Mouse (Mus musculus) left cerebral cortex, adult 8-10 months (tissue): ENCODE measurements around the gene Kif28. TPM values are rescaled to one million over a fixed set of nuclear protein-coding genes. Genes with fewer than 3 reads are reported as not detected.
"Not testable (repeated sequence)": the region's sequence is repeated elsewhere in the genome, so short reads cannot be mapped to it uniquely, and the experiment has no call there.

Source experiments
- DNase-seq, 2 experiments: peaks; one replicate each; pipeline ENCODE4 v3.0.0; 2022; ENCODE audit warnings: low spot score in 2 of 2
- total RNA-seq, 4 experiments: library from RNA; stranded (reverse); gene quantifications; 2 replicates each; pipeline ENCODE4 v1.2.4; 2022

The Kif28 gene
- total RNA-seq, 4 experiments from 2014 or later: 0.22 to 0.27 TPM; not detected in 2

GRCm38 (mm10) chr1:179705154-179705553 lies 39.9 kb downstream of the Kif28 start:
- DNase-seq: peak; percentile 18 to 37

- no peak for DNase-seq
These were observed 40.9 kb downstream of the Kif28 start for GRCm38 (mm10) chr1:179704150-179704549.

DNA sequence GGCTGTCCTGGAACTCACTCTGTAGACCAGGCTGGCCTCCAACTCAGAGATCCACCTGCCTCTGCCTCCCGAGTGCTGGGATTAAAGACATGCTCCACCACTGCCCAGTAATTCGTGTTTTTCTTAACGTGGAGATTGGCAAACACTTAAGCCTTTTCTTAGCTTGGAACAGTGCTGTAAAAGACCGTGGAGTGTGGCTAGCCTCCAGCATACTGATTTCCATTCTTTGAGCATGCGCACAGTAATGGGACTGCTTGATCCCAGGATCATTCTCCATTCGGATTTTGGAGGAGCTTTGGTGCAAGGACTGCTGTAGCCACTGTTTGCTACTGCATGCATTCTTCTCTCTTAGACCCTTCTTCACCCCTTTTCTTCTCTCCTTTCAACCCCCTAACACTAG lies 55.6 kb downstream of the Kif28 start:
- no peak for DNase-seq

GRCm38 (mm10) chr1:179688914-179689313 lies 56.2 kb downstream of the Kif28 start:
- no peak for DNase-seq

- DNase-seq: no peak
These were observed 56.7 kb downstream of the Kif28 start for GRCm38 (mm10) chr1:179688415-179688814.

- DNase-seq: no peak
These were observed 57.1 kb downstream of the Kif28 start for GRCm38 (mm10) chr1:179687966-179688365.

- DNase-seq: no peak
These were observed 57.8 kb downstream of the Kif28 start for GRCm38 (mm10) chr1:179687305-179687704.

- no peak for DNase-seq
These were observed 58.3 kb downstream of the Kif28 start for GRCm38 (mm10) chr1:179686781-179687180.

DNA sequence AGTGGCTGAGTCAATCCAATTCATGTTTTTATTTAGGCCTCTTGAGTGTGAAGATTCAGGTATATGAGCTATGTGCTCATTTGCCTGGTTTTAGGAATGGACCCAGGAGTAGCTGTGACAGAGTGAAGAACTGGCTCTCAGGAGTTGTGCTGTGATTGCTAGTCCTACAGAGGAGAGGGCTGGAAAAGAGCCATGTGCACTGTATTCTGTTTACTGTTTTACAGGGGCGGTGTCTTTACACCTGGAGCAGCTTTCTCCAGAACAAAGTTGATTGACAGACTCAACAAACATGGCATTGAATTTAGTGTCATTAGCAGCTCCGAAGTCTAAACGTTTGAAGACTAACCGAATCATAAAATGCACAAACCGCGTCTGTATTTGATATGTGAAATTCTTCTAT lies 58.7 kb downstream of the Kif28 start:
- DNase-seq: no peak

DNA sequence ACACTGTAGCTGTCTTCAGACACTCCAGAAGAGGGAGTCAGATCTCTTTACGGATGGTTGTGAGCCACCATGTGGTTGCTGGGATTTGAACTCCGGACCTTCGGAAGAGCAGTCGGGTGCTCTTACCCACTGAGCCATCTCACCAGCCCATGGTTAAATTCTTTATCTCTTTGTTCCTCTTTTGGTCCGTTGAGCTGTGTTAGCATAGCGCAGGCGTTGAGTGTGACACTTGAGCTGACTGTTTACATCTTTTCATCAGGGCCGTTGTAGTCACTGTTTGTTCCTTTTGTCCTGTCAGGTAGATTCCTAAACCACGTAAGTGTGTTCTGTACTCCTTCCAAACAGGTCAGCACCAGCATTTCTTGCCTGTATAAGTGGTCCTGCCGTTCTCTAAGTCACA lies 62.3 kb downstream of the Kif28 start:
- DNase-seq: not testable (repeated sequence)

GRCm38 (mm10) chr1:179679326-179679725 lies 65.7 kb downstream of the Kif28 start:
- no peak for DNase-seq

DNA sequence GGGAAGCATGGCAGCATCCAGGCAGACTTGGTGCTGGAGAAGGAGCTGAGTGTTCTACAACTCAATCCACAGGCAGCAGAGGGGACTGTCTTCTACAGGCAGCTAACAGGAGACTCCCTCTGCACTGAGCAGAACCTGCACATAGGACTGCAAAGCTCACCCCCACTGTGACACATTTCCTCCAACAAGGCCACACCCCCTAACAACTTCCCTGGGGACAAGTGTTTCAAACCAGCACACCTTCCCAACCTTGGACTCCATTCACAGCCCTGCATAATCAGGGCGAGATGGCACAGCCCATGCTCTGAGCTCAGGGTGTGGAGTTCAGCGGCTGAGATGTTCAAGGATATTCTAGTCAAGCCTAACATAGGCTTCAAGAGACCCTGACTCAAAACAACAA lies 68.0 kb downstream of the Kif28 start:
- DNase-seq: no peak

- DNase-seq: no peak
These were observed 70.7 kb downstream of the Kif28 start for GRCm38 (mm10) chr1:179674355-179674754.

DNA sequence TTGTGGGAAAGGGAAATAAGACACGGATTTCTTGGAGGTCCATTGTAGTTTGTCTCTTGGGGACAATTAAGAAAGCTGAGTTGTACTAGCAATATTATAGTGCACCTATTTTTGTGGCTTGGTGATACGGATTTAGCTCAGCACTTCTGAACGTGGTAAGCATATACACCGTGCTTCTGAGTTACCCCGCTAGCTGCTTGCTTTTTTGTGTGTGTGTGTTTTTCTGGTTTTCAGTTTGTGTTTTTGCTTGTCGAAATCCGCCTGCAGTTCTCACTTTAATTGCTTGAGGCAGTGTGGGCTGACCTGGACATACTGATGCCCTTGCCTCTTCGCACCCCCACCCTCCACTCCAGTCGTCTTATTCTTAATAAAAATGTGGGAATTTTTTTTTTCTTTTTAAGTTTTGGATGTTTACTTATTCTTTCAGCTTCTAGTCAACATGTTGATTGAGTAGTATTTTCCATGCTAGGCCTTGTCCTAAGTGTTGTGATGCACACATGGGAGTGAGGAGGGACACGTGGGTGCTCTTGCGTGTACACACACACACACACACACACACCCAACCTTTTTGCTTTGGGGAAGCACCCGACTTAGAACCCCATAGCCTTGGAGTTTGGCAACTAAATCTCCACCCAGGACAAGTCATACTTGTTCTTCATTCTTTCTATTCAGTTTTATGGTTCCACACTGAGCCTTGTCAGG lies 76.1 kb downstream of the Kif28 start:
- no peak for DNase-seq

DNA sequence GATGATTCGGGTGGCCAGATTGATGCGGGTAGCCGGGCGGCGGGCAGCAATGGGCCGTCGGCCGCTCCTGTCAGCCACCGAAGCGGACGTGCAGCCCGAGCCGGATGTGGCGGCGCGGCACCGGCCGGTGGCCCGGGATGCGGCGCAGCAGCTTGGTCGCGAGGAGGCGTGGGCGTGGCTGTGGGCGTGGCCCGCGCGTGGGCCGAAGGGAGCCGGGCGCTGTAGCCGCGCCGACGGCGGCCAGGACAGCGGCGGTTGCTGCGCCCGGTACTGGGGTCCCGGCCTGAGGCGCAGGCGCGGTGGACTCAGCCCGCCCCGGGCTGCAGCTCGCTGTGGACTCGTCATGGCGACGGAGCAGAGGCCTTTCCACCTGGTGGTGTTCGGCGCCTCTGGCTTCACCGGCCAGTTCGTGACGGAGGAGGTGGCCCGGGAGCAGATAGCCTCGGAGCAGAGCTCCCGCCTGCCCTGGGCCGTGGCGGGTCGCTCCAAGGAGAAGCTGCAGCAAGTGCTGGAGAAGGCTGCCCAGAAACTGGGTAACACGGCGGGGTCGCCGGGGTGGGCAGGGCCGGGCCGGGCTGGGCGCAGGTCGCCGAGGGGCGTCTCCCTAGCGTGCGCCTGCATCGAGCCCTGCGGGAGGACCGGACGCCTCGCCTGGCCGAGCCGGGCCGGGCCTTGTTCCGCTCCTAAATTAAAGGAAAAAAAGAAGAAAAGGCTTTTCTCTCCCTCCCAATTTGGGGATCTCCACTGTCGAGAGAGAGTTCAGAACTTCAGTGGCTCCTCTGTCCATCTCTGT lies 76.9 kb downstream of the Kif28 start, which contains the start of gene Sccpdh:
Gene Sccpdh, plus strand, starts transcription at position 198 of the 793 bp plus-strand sequence.
- peak; percentile 62 to 77 for DNase-seq

GRCm38 (mm10) chr1:179667450-179667849 lies 77.6 kb downstream of the Kif28 start:
- DNase-seq: no peak

GRCm38 (mm10) chr1:179666971-179667370 lies 78.1 kb downstream of the Kif28 start:
- DNase-seq: no peak

GRCm38 (mm10) chr1:179664309-179664930 lies 80.7 kb downstream of the Kif28 start:
- no peak for DNase-seq

DNA sequence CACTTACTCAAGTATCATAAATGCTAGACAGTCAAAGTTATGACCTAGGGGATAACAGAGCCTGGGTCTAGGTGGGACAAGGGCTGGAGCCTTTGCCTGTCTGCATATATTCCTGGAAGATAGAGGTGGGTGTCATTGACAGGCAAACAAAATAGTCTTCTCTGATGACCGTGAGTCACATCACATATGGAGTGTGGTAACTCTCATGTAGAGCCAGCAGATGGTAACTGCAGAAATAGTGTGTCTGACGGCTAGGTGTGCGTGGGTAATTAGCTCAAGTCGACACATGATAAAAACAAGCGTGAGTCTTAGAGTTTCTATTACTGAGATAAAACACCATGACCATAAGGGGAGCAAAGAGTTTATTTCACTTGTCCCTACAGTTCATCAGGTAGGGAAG lies 82.0 kb downstream of the Kif28 start:
- peak in 1 of 2 experiments; percentile 61 for DNase-seq

DNA sequence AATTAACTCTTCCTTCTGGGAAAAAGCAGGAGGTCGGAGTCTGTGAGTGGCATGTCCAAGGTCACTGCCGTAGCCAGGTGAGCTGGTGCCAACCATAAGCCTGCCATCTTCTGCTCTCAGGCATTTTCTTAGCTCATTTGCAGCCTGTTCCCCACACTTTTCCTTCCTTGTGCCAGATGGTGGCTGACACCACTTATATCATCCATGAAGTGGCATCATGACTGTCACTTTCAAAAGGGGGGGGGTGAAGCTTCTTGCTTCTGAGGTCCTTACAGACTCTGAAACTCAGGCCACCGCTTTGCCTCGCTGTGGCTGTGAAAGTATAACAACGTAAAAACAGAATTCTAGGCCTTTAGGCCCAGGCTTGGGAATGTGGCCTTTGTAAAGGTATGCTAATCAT lies 93.8 kb downstream of the Kif28 start:
- no peak for DNase-seq

DNA sequence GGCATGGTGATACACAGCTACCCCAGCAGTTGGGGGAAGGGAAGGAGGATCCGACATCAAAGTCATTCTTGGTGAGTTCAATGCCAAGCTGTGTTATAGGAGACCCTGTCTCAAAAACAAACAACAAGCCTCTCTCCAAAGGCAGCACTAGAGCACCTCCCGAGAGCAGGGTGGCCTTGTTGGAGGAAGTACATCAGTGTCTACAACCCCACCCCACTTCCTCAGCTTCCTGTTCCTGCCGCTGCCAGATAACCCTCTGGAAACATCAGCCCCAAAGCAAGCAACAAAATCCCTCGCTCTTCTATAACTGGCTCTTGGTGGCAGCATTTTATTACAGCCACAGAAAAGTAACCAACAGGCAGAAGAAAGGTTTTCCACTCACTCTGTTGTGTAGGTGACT lies 94.8 kb downstream of the Kif28 start:
- DNase-seq: no peak

- DNase-seq: no peak
These were observed 95.7 kb downstream of the Kif28 start for GRCm38 (mm10) chr1:179649324-179649723.
